Mouse (Mus musculus): ENCODE data around the gene Ypel2.

Gene Ypel2

GRCm38 (mm10) chr11:86930636-86931180, 62.8 kb downstream of the Ypel2 start:
- peak; percentile 92 for DNase-seq (ENCODE audit: low read depth, low spot score)

DNA sequence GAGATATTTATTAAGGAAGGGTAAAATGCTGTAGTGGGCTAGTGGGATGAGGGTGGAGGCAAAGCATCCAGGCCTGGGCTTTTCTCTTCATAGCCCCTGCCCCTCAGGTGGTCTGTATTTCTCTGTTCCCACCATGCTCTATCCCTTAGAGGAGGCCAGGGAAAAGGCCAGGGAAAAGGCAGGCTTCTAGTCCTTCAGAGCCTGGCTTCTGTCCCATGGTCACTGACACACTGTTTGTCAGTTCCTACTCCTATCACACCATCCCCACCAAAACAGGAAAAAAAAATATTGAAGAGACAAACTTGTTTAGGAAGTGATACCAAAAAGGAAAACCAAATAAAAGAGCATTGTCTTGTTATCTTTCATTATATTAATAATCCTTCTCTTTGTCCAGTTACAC, 63.5 kb downstream of the Ypel2 start:
- DNase-seq (ENCODE audit: low read depth, low spot score): no peak

GRCm38 (mm10) chr11:86929531-86929930, 64.0 kb downstream of the Ypel2 start:
- DNase-seq (ENCODE audit: low read depth, low spot score): no peak

GRCm38 (mm10) chr11:86925085-86925638, 68.3 kb downstream of the Ypel2 start:
- no peak for DNase-seq (ENCODE audit: low read depth, low spot score)

- DNase-seq (ENCODE audit: low read depth, low spot score): no peak
Measured at GRCm38 (mm10) chr11:86924629-86925028, 68.9 kb downstream of the Ypel2 start.

DNA sequence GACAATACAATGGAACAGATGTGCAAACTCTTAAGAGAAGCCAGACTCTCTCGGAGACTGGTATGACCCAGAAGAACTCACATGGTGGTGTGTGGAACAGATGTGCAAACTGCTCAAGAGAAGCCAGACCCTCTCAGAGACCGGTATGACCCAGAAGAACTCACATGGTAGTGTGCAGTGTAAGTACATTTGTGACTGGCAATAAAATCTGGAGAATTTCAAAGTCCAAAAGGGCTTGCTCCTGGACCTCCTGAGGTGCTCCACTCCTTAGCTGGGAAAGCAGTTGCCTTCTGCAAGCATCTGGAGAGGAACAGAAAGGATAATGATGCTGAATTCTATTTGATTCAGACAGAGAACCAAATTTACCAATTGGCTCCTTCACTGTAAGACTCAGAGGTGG, 69.9 kb downstream of the Ypel2 start:
- DNase-seq (ENCODE audit: low read depth, low spot score): no peak

DNA sequence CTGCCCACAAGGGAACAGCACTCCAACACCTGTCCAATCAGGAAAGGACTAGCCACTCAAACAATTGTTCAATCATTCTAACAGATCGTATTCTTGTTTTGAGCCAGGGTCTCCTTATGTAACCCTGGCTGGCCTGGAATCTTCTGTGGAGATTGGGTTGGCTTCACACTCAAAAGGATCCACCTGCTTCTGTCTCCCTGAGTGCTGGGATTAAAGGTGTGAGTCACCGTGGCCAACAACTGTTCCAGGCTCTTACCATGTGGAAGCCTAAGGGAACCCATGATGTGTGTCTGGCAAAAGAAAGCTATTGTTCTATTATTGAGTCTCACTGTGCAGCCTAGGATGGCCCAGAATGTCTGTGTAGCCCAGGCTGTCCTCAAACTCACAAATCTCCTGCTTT, 71.5 kb downstream of the Ypel2 start:
- peak; percentile 47 for DNase-seq (ENCODE audit: low read depth, low spot score)

DNA sequence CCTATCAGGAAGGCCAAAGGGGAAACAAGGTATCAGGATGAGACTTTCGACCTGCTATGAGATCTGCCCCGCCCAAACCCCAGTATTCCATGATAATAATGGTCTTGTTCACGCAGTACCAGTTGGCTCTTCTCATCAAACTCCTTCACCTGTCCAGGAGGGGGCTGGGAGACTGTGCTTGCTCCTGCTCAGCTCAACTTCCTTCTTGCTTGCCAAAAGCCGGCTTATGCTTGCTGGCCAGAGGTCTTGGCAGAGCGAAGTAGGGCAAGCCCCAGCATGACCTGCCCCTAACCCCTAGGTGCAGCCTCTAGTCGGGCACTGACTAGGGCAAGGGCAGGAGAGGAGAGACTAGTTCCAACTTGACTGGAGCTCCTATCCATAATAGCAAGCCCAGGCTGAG, 72.2 kb downstream of the Ypel2 start:
- DNase-seq (ENCODE audit: low read depth, low spot score): no peak

GRCm38 (mm10) chr11:86920111-86921080, 73.1 kb downstream of the Ypel2 start:
- DNase-seq (ENCODE audit: low read depth, low spot score): peak; percentile 93

DNA sequence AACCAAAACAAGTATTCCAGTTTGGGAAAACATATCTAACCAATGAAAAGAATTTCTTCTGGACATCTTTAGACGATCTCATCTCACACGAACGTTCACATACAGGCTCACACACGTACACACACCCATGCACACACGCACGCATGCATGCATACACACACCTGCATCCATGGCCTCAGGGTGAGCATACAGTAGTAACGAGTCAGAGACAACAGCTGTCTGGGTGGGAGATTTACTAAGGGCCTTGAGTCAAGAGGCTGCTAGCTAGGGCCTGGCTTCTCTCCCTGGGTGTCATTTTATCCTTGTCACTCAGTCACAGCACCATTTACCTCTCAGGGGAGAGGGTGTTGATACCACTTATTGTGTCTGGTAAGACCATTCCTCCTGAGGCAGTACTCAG, 74.0 kb downstream of the Ypel2 start:
- DNase-seq (ENCODE audit: low read depth, low spot score): no peak

GRCm38 (mm10) chr11:86917536-86917935, 76.0 kb downstream of the Ypel2 start:
- DNase-seq (ENCODE audit: low read depth, low spot score): no peak

- peak; percentile 79 for DNase-seq (ENCODE audit: low read depth, low spot score)
Measured at GRCm38 (mm10) chr11:86916596-86917249, 76.8 kb downstream of the Ypel2 start.

DNA sequence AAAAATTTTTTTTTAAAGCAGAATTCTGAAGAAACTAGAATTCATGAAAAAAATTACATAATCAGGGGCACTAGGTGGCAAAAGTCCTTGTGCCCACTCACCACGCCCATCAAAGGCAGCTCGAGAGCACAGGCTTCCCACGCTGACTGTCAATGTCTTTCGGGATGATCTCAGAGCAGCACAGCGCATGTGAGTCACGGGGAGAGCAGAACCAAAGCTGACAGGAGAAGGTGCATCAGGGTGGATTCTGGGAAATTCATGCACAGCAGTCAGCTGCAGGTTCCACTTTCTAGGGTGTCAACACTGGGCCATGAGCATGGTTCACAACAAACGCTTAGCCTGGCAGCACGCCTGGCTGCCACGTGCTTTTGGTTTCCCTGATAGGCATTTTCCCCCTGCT, 79.2 kb downstream of the Ypel2 start:
- peak; percentile 91 for DNase-seq (ENCODE audit: low read depth, low spot score)

- no peak for DNase-seq (ENCODE audit: low read depth, low spot score)
Measured at GRCm38 (mm10) chr11:86910244-86910643, 83.3 kb downstream of the Ypel2 start.

DNA sequence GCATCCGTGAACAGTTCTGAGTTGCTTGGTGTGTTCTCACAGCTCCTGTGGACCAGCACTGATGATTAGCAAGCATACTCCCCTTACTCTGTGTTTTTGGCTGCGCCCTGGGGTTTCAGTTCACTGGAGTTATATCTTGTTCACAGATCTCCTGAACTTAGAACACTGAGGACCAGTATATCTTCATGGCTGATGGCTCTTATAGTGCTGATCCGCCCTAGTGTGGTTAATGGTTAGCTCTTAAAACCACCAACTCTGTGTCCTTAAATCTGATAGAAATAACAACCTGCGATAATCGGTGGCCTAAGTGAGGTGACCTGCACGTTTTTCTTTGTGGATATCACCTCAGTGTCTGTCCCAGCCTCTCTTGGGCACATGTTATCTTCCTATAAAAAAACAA, 84.5 kb downstream of the Ypel2 start:
- DNase-seq (ENCODE audit: low read depth, low spot score): no peak

GRCm38 (mm10) chr11:86907889-86908590, 85.5 kb downstream of the Ypel2 start:
- DNase-seq (ENCODE audit: low read depth, low spot score): no peak

- no peak for DNase-seq (ENCODE audit: low read depth, low spot score)
Measured at GRCm38 (mm10) chr11:86906767-86907662, 86.5 kb downstream of the Ypel2 start.

GRCm38 (mm10) chr11:86906257-86906656, 87.2 kb downstream of the Ypel2 start:
- no peak for DNase-seq (ENCODE audit: low read depth, low spot score)

DNA sequence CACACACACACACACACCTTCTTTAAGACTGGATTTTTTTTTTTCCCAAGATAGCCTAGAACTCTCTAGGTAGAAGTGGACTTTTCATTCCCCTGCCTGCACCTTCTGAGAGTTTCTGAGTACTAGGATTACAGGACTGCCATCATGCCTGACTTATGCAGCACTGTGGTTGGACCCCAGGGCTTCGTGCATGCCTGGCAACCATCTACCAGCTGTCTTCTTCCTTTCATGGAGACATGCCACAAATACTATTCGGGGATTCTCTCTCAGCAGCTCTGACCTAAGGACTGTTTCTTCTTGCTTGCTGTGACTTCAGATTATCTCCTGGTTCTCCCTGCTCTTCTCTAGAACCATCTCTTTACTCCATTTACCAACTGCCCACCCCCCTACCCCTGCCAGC, 88.2 kb downstream of the Ypel2 start:
- no peak for DNase-seq (ENCODE audit: low read depth, low spot score)

- DNase-seq (ENCODE audit: low read depth, low spot score): peak; percentile 76
Measured at GRCm38 (mm10) chr11:86904706-86905105, 88.8 kb downstream of the Ypel2 start.

DNA sequence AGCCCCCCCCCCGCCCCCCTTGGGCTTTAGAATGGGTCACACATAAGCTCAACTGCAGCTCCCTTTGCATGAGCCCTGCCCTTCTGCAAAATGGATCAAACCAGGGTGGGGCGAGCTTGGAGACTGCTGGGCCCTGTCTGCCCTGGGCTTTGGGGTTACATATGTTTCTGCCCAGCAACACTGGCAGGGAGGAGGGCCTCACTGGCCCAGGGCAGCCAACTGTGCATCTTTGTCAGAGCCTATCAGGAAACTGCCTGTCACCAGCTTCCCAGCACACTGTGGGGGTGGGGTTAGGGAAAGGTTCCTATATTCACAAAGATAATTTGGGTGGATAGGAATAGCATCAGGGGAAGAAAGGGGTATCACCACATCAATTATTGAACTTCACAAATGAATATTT, 95.1 kb downstream of the Ypel2 start:
- DNase-seq (ENCODE audit: low read depth, low spot score): peak; percentile 47
